Mouse (Mus musculus) CH12.LX (cell line): ENCODE measurements around the gene Gpx6. TPM values are rescaled to one million over a fixed set of nuclear protein-coding genes. Genes with fewer than 3 reads are reported as not detected.
A peak's percentile ranks its signal among the peaks of the same experiment; 100 is the strongest.

Source experiments
- DNase-seq: peaks from one replicate; pipeline ENCODE4 v3.0.0-alpha.2; 2013; ENCODE audit errors: extremely low read depth
- H3K27ac ChIP-seq: 2 replicates; pipeline ENCODE4 v1.5.1; 2012; ENCODE audit warnings: low read depth, mild to moderate bottlenecking, control low read depth, moderate library complexity; ENCODE audit not compliant: insufficient read depth
- H3K27me3 ChIP-seq: replicated peaks from 2 replicates; pipeline ENCODE3; 2012; ENCODE audit warnings: inconsistent platforms
- H3K36me3 ChIP-seq, 2 experiments: replicated peaks in 1 of 2; 2 replicates each; pipeline versions ENCODE3 to v1.6.1; 2012; ENCODE audit warnings: inconsistent platforms in 1 of 2, low read length in 1 of 2, mild to moderate bottlenecking in 1 of 2, mixed read lengths in 1 of 2, moderate library complexity in 1 of 2; ENCODE audit not compliant: control insufficient read depth in 1 of 2, insufficient read depth in 1 of 2
- H3K4me1 ChIP-seq, 2 experiments: 2 replicates each; pipeline ENCODE4 v1.6.1; 2012; ENCODE audit warnings: inconsistent platforms in 1 of 2, moderate library complexity in 1 of 2; ENCODE audit not compliant: insufficient read depth in 2 of 2, control insufficient read depth in 1 of 2
- H3K4me2 ChIP-seq: 2 replicates; pipeline ENCODE4 v1.6.1; 2012; ENCODE audit warnings: low read depth, mild to moderate bottlenecking, control low read depth; ENCODE audit not compliant: poor library complexity, insufficient read depth, severe bottlenecking
- H3K4me3 ChIP-seq, 3 experiments: fragments of 150-350 bp in 1 of 3; sonication (generic) in 1 of 3; replicated peaks in 1 of 3; 2 replicates each; pipeline versions ENCODE3 to v1.5.1; 2011 to 2012; ENCODE audit warnings: low read depth in 2 of 3, low read length in 2 of 3, mild to moderate bottlenecking in 2 of 3, moderate library complexity in 2 of 3, control low read depth in 1 of 3, improper control_type of control experiment in 1 of 3, inconsistent platforms in 1 of 3, mixed read lengths in 1 of 3; ENCODE audit not compliant: poor library complexity in 1 of 3
- H3K79me2 ChIP-seq: replicated peaks from 2 replicates; pipeline ENCODE4 v1.6.1; 2012; ENCODE audit warnings: mild to moderate bottlenecking, moderate library complexity; ENCODE audit not compliant: control insufficient read depth, poor library complexity, insufficient read depth, severe bottlenecking; ENCODE audit errors: extremely low read depth
- H3K9ac ChIP-seq: 2 replicates; pipeline ENCODE4 v1.6.1; 2012; ENCODE audit warnings: low read depth, mild to moderate bottlenecking, control low read depth, moderate library complexity; ENCODE audit not compliant: insufficient read depth
- H3K9me3 ChIP-seq: replicated peaks from 2 replicates; pipeline ENCODE3; 2012; ENCODE audit warnings: low read length, inconsistent platforms, mixed read lengths
- CHD1 ChIP-seq: IDR thresholded peaks from 2 replicates; pipeline ENCODE4 v1.6.1; 2012; ENCODE audit warnings: low read depth, low read length, improper control_type of control experiment, inconsistent platforms
- CHD2 ChIP-seq: IDR thresholded peaks from 2 replicates; pipeline ENCODE4 v1.6.1; 2011; ENCODE audit warnings: low read length, improper control_type of control experiment
- CTCF ChIP-seq, 2 experiments: IDR thresholded peaks in 1 of 2; conservative IDR thresholded peaks in 1 of 2; 2 replicates each; pipeline ENCODE4 v1.5.1; 2011 to 2012; ENCODE audit warnings: low read depth in 2 of 2, low read length in 2 of 2, improper control_type of control experiment in 1 of 2, inconsistent platforms in 1 of 2, mild to moderate bottlenecking in 1 of 2, moderate library complexity in 1 of 2
- KAT2A ChIP-seq: IDR thresholded peaks from 2 replicates; pipeline ENCODE4 v1.6.1; 2012; ENCODE audit warnings: low read length, improper control_type of control experiment, inconsistent platforms; ENCODE audit not compliant: insufficient replicate concordance
- MAFK ChIP-seq: IDR thresholded peaks from 2 replicates; pipeline ENCODE4 v1.6.1; 2011; ENCODE audit warnings: low read length, improper control_type of control experiment; ENCODE audit not compliant: insufficient replicate concordance
- MAZ ChIP-seq: IDR thresholded peaks from 2 replicates; pipeline ENCODE4 v1.6.1; 2012; ENCODE audit warnings: low read depth, mild to moderate bottlenecking, inconsistent platforms, low read length, improper control_type of control experiment, moderate library complexity
- MXI1 ChIP-seq: IDR thresholded peaks from 2 replicates; pipeline ENCODE4 v1.6.1; 2011; ENCODE audit warnings: mild to moderate bottlenecking, low read depth, low read length, improper control_type of control experiment
- MYC ChIP-seq: IDR thresholded peaks from 2 replicates; pipeline ENCODE4 v1.6.1; 2011; ENCODE audit warnings: low read depth, mild to moderate bottlenecking, improper control_type of control experiment, low read length
- NELFE ChIP-seq: IDR thresholded peaks from 2 replicates; pipeline ENCODE4 v1.6.1; 2011; ENCODE audit warnings: low read depth, low read length, improper control_type of control experiment
- RAD21 ChIP-seq: IDR thresholded peaks from 2 replicates; pipeline ENCODE4 v1.6.1; 2011; ENCODE audit warnings: low read depth, mild to moderate bottlenecking, low read length, improper control_type of control experiment, moderate library complexity
- RCOR1 ChIP-seq: conservative IDR thresholded peaks from 2 replicates; pipeline ENCODE4 v1.6.1; 2012; ENCODE audit warnings: low read depth, mild to moderate bottlenecking, inconsistent platforms, low read length, improper control_type of control experiment
- SMC3 ChIP-seq: IDR thresholded peaks from 2 replicates; pipeline ENCODE4 v1.6.1; 2011; ENCODE audit warnings: low read depth, low read length, improper control_type of control experiment
- TBP ChIP-seq: conservative IDR thresholded peaks from 2 replicates; pipeline ENCODE4 v1.6.1; 2011; ENCODE audit warnings: low read depth, low read length, improper control_type of control experiment
- TCF12 ChIP-seq: IDR thresholded peaks from 2 replicates; pipeline ENCODE4 v1.6.1; 2014; ENCODE audit warnings: low read depth, mild to moderate bottlenecking, inconsistent platforms, low read length, improper control_type of control experiment
- ZNF384 ChIP-seq: IDR thresholded peaks from 2 replicates; pipeline ENCODE4 v1.6.1; 2012; ENCODE audit warnings: low read depth, low read length, improper control_type of control experiment, inconsistent platforms
- dilution Hi-C: fragments of 300-500 bp; cut with MboI; formaldehyde crosslinking; loops from 2 replicates; pipeline ENCODE4 v1.14.3; 2020; ENCODE audit warnings: low sequenced_read_pairs; ENCODE audit not compliant: extremely low pct_unique_long_range_greater_than_20kb, extremely low pct_ligation_motif_present
- in situ Hi-C: fragments of 300-500 bp; cut with MboI; formaldehyde crosslinking; loops from 3 replicates; pipeline ENCODE4 v1.14.3; 2019; ENCODE audit warnings: low sequenced_read_pairs, low pct_ligation_motif_present, low pct_unique_long_range_greater_than_20kb, mixed read lengths
- polyA plus RNA-seq: library from polyadenylated mRNA; unstranded; fragments of >175 nt; gene quantifications from 2 replicates; pipeline ENCODE4 v1.2.1, GENCODE M21; 2012; ENCODE audit warnings: low read depth; ENCODE audit not compliant: insufficient read length
- total RNA-seq, 2 experiments: library from RNA; depleted of rRNA; stranded (reverse); fragments of 300-350 nt in 1 of 2; fragments of >200 nt in 1 of 2; gene quantifications; 2 replicates each; pipeline ENCODE4 v1.2.3; 2012 to 2014

Gpx6 gene
- total and polyA plus RNA-seq, 3 experiments = 1.4 to 2.2 TPM; not detected in 1

DNA sequence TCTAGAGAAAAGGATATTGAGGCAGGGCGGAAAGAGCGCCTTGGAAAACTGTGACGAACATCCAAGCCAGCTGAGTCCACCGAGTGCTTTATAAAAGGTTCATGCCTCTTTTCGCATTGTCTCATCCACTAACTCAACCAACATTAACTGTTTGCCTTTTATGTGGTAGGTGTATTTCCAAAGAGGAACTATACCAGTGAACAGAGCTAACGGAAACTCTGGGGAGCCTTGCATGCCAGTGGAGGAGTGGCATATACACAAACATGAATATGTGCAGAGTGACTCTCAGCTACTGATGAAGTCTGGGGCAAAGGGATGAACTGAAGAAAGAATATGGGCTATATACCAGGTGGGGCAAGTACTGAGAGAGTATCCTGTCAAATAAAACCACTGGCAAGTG lies 11.5 kb downstream of the Gpx6 start:
- Histone ChIP-seq H3K4me3 (peak overlapping the region in 1 of 3 experiments; percentile 58), H3K36me3 (no peaks in the 10 kb centered on the region), H3K4me2 (peak overlapping the region; percentile 93), H3K4me1 (peaks cover 0 to 27% of the 10 kb centered on the region in 2 experiments; a peak in 2 of 4 replicates), H3K27me3 (peaks cover 11% of the 10 kb centered on the region), H3K9me3 (no peaks in the 10 kb centered on the region), H3K9ac (no peak overlapping the region), H3K79me2 (no peaks in the 10 kb centered on the region), H3K27ac (no peak overlapping the region)
- in situ Hi-C loops = no loop called here
- dilution Hi-C loops = no loop called here
- DNase-seq = no peak
- TF ChIP-seq MAFK (no peak), TBP (no peak), NELFE (no peak), CHD1 (no peak), CHD2 (no peak), MAZ (no peak), MXI1 (no peak), RAD21 (no peak)

DNA sequence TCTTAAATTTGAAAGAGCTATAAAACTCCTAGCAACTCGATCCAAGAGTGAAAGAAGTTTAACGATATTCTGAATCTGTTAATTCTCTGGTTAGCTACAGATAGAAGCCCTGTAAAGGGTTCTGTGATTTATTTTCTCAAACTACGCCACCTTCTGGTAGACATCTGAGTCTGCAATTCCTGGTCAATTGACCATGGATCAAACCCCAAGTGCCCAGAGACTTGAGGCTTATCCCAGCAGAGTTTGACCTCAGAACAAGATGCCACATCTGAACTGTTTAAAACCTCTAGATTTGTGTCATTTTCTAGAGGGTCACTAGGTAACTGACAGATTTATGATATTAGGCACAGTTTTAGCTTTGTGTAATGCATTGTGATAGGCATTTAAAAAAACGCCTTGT lies 14.3 kb downstream of the Gpx6 start:
- Histone ChIP-seq H3K4me3 (peak overlapping the region; percentile 10 to 56 (median 23)), H3K27ac (no peak overlapping the region), H3K9ac (no peak overlapping the region; the same call in 1 of the 2 replicates), H3K4me2 (peak overlapping the region; percentile 45), H3K79me2 (no peaks in the 10 kb centered on the region), H3K36me3 (no peaks in the 10 kb centered on the region), H3K9me3 (no peaks in the 10 kb centered on the region), H3K27me3 (peaks cover 18% of the 10 kb centered on the region), H3K4me1 (peaks cover 0 to 27% of the 10 kb centered on the region in 2 experiments; a peak in 2 of 4 replicates)
- in situ Hi-C loops (loop anchor here (5.0 kb wide), 2 partner anchors 49 to 164 kb away; no protein-coding TSS in a partner anchor), dilution Hi-C loops (no loop called here)
- DNase-seq = peak; percentile 68
- TF ChIP-seq MYC = 0 out of 2 replicates have a peak, but pooled peaks have one; percentile 10
- 0 out of 2 replicates have a peak, but pooled peaks have one; percentile 4 for TF ChIP-seq ZNF384
- 0 out of 2 replicates have a peak, but pooled peaks have one; percentile 8 for TF ChIP-seq RCOR1
- no peak for TF ChIP-seq KAT2A
- peak; percentile 50 for TF ChIP-seq RAD21
- TF ChIP-seq CHD1 = no peak
- TF ChIP-seq SMC3 = peak; percentile 59
- no peak for TF ChIP-seq MAZ
- TF ChIP-seq CTCF (conservative IDR thresholded peaks at IDR 0.05 in 1 of 2, IDR thresholded peaks at IDR 0.05 in 1 of 2; ENCODE audit: low read depth in 2 of 2, low read length in 2 of 2) = peak; percentile 43 to 74
- no peak for TF ChIP-seq TCF12
